12 mouse cellular contexts compared by ENCODE assay signal in genomic region chr15:100184821-100185496, GRCm38 (mm10). TPM values are rescaled to one million over a fixed set of nuclear protein-coding genes. Genes with fewer than 3 reads are reported as not detected.
DNase-seq lines count a peak whose midpoint lies in the region; ATAC-seq lines count a peak whose summit lies in the region.
"Had no signal": no experiment of that assay in that cellular context is flagged by ENCODE, and none has a peak within 500 bp of the region (broad histone marks: within the 10 kb centered on the region; RNA-seq: fewer than 3 reads in every experiment).

No protein-coding gene starts in this region.

- peak; percentile 22 for DNase-seq in kidney, postnatal 10 days
- DNase-seq in kidney, adult 18-20 months: no peak
- DNase-seq in 3T3-L1 (ENCODE audit: low read depth, low spot score): peak; percentile 28
- DNase-seq in B cell, adult 2 months: peak; percentile 53 to 62
- no peak for DNase-seq in frontal cortex, adult 2 months (ENCODE audit: extremely low spot score in 1 of 2, low spot score in 1 of 2)
- no peak for DNase-seq in midbrain, embryonic 10.5 days (ENCODE audit: low spot score)
- DNase-seq: kidney, adult 8-10 months; right cerebral cortex, postnatal 14 days had no signal

- H3K9me3 ChIP-seq in midbrain, embryonic 10.5 days (replicated peaks): no peaks in the 10 kb centered on the region
- H3K9me3 ChIP-seq: forebrain, embryonic 15.5 days; heart, embryonic 13.5 days; limb, embryonic 12.5 days had no signal

- H3K4me1 ChIP-seq in midbrain, embryonic 10.5 days: no peaks in the 10 kb centered on the region
- H3K4me1 ChIP-seq: forebrain, embryonic 15.5 days; limb, embryonic 12.5 days had no signal

- H3K4me3 ChIP-seq in midbrain, embryonic 10.5 days: no peak overlapping the region
- H3K4me3 ChIP-seq: forebrain, embryonic 15.5 days; heart, embryonic 13.5 days; limb, embryonic 12.5 days had no signal

- peaks cover 97% of the 10 kb centered on the region for H3K36me3 ChIP-seq in midbrain, embryonic 10.5 days

- no peaks in the 10 kb centered on the region for H3K27me3 ChIP-seq in midbrain, embryonic 10.5 days (ENCODE audit: low read depth, poor library complexity, severe bottlenecking)
- H3K27me3 ChIP-seq: forebrain, embryonic 15.5 days; heart, embryonic 13.5 days; limb, embryonic 12.5 days had no signal

- peak; percentile 38 for ATAC-seq in common myeloid progenitor, adult 5-6 weeks (replicated peaks; ENCODE audit: low read depth, poor library complexity, severe bottlenecking)
- ATAC-seq: forebrain, embryonic 15.5 days had no signal

- H3K27ac ChIP-seq in midbrain, embryonic 10.5 days (replicated peaks): no peak overlapping the region
- H3K27ac ChIP-seq: forebrain, embryonic 15.5 days; heart, embryonic 13.5 days; limb, embryonic 12.5 days had no signal

- 90% methylated on average over 5 of the region's 5 CpGs for WGBS in midbrain, embryonic 10.5 days

RNA-seq across cellular contexts. Expression of gene Atf1, which starts 42.7 kb away (rescaled TPM):
- total RNA-seq in common myeloid progenitor, adult 5-6 weeks (2017): 77.0 and 94.4 TPM in 2 replicates
- polyA plus RNA-seq in frontal cortex, adult 2 months (2012; rRNA removed): 16.2 and 17.8 TPM in 2 replicates
- 33.6 and 33.7 TPM in 2 replicates for polyA plus RNA-seq in midbrain, embryonic 10.5 days (2016; fragmentation: Nextera tagmentation; extraction: Ambion mirVana)

Comparison
In these comparisons a context has a peak if more than half of its experiments do, and no peak if none do; other contexts are left out.
1. DNase-seq: peak in kidney, postnatal 10 days (single experiment), 3T3-L1 (single experiment) and B cell, adult 2 months (2 of 2); none in kidney, adult 18-20 months (single experiment), frontal cortex, adult 2 months (0 of 2) and midbrain, embryonic 10.5 days (single experiment).